Mouse (Mus musculus): ENCODE data around the gene Serpina1e. TPM values are rescaled to one million over a fixed set of nuclear protein-coding genes. Genes with fewer than 3 reads are reported as not detected.

The Serpina1e gene
- total and polyA plus RNA-seq, 3 experiments = not detected

GRCm38 (mm10) chr12:103999611-104000010, 40.8 kb upstream of the Serpina1e start:
- Histone ChIP-seq H3K27ac (ENCODE audit: control insufficient read depth, low read depth, low read length) (no peak overlapping the region), H3K9ac (ENCODE audit: control insufficient read depth, low read depth, low read length, poor library complexity, severe bottlenecking) (no peak overlapping the region), H3K27me3 (ENCODE audit: control insufficient read depth in 1 of 2, insufficient read depth in 2 of 2, low read length in 2 of 2) (no peaks in the 10 kb centered on the region), H3K4me3 (ENCODE audit: control insufficient read depth in 1 of 2, insufficient read depth in 1 of 2, low read depth in 2 of 2, low read length in 2 of 2) (no peak overlapping the region), H3K79me2 (ENCODE audit: control insufficient read depth, insufficient read depth, low read length, poor library complexity) (no peaks in the 10 kb centered on the region), H3K36me3 (ENCODE audit: control insufficient read depth in 1 of 2, insufficient read depth in 2 of 2, low read length in 2 of 2) (no peaks in the 10 kb centered on the region), H3K9me3 (replicated peaks; ENCODE audit: insufficient read depth, low read length) (no peaks in the 10 kb centered on the region), H3K4me1 (ENCODE audit: control insufficient read depth in 1 of 2, insufficient read depth in 2 of 2, low read length in 2 of 2) (no peaks in the 10 kb centered on the region)
- no peak for TF ChIP-seq ZC3H11A (IDR thresholded peaks at IDR 0.05; ENCODE audit: low read depth, low read length)
- TF ChIP-seq KAT2A (conservative IDR thresholded peaks at IDR 0.05; ENCODE audit: low read depth, low read length) = no peak
- no peak for TF ChIP-seq ETS1 (IDR thresholded peaks at IDR 0.05; ENCODE audit: low read depth, low read length)
- no peak for TF ChIP-seq GABPA (IDR thresholded peaks at IDR 0.05; ENCODE audit: low read depth, low read length)
- TF ChIP-seq ZNF384 (IDR thresholded peaks at IDR 0.05; ENCODE audit: low read depth, low read length) = no peak
- TF ChIP-seq ELF1 (IDR thresholded peaks at IDR 0.05; ENCODE audit: low read depth, low read length) = no peak
- no peak for TF ChIP-seq MEF2A (IDR thresholded peaks at IDR 0.05; ENCODE audit: extremely low read depth, insufficient replicate concordance, low read depth, low read length, poor library complexity, severe bottlenecking)
- no peak for TF ChIP-seq UBTF (IDR thresholded peaks at IDR 0.05; ENCODE audit: borderline replicate concordance, insufficient read depth, low read depth, low read length)
- no peak for TF ChIP-seq MYC (IDR thresholded peaks at IDR 0.05; ENCODE audit: low read depth, low read length)
- TF ChIP-seq MXI1 (IDR thresholded peaks at IDR 0.05; ENCODE audit: low read depth, low read length) = no peak
- TF ChIP-seq ZKSCAN1 (IDR thresholded peaks at IDR 0.05; ENCODE audit: low read depth, low read length) = no peak
- no peak for TF ChIP-seq POLR2AphosphoS5 (IDR thresholded peaks at IDR 0.05; ENCODE audit: borderline replicate concordance, low read depth, low read length)
- no peak for TF ChIP-seq TAL1 (IDR thresholded peaks at IDR 0.05; ENCODE audit: low read length)
- no peak for DNase-seq (ENCODE audit: low read depth, low spot score)

GRCm38 (mm10) chr12:103996513-103996912, 37.7 kb upstream of the Serpina1e start:
- no peaks in the 10 kb centered on the region for H3K4me1 ChIP-seq (ENCODE audit: control insufficient read depth in 1 of 2, insufficient read depth in 2 of 2, low read length in 2 of 2)
- TF ChIP-seq NRF1 (IDR thresholded peaks at IDR 0.05; ENCODE audit: insufficient read depth, low read depth, low read length, poor library complexity, severe bottlenecking) = no peak
- no peak for TF ChIP-seq POLR2AphosphoS5 (IDR thresholded peaks at IDR 0.05; ENCODE audit: borderline replicate concordance, low read depth, low read length)
- no peak for TF ChIP-seq POLR2A (IDR thresholded peaks at IDR 0.05; ENCODE audit: control insufficient read depth in 1 of 2, insufficient read depth in 1 of 2, low read depth in 1 of 2, low read length in 2 of 2, poor library complexity in 1 of 2)
- TF ChIP-seq ELF1 (IDR thresholded peaks at IDR 0.05; ENCODE audit: low read depth, low read length) = no peak
- no peak for TF ChIP-seq RCOR1 (IDR thresholded peaks at IDR 0.05; ENCODE audit: low read depth, low read length)
- TF ChIP-seq MXI1 (IDR thresholded peaks at IDR 0.05; ENCODE audit: low read depth, low read length) = no peak
- no peak for TF ChIP-seq ZKSCAN1 (IDR thresholded peaks at IDR 0.05; ENCODE audit: low read depth, low read length)
- no peak for TF ChIP-seq UBTF (IDR thresholded peaks at IDR 0.05; ENCODE audit: borderline replicate concordance, insufficient read depth, low read depth, low read length)
- TF ChIP-seq MAFK (IDR thresholded peaks at IDR 0.05; ENCODE audit: borderline replicate concordance, low read depth, low read length) = no peak
- no peak for TF ChIP-seq MYC (IDR thresholded peaks at IDR 0.05; ENCODE audit: low read depth, low read length)
- H3K27me3 ChIP-seq (ENCODE audit: control insufficient read depth in 1 of 2, insufficient read depth in 2 of 2, low read length in 2 of 2) = no peaks in the 10 kb centered on the region
- H3K9ac ChIP-seq (ENCODE audit: control insufficient read depth, low read depth, low read length, poor library complexity, severe bottlenecking) = no peak overlapping the region
- no peak overlapping the region for H3K4me3 ChIP-seq (ENCODE audit: control insufficient read depth in 1 of 2, insufficient read depth in 1 of 2, low read depth in 2 of 2, low read length in 2 of 2)
- H3K79me2 ChIP-seq (ENCODE audit: control insufficient read depth, insufficient read depth, low read length, poor library complexity) = no peaks in the 10 kb centered on the region
- H3K9me3 ChIP-seq (replicated peaks; ENCODE audit: insufficient read depth, low read length) = no peaks in the 10 kb centered on the region
- DNase-seq (ENCODE audit: low read depth, low spot score) = no peak
- no peak overlapping the region for H3K27ac ChIP-seq (ENCODE audit: control insufficient read depth, low read depth, low read length)
- H3K36me3 ChIP-seq (ENCODE audit: control insufficient read depth in 1 of 2, insufficient read depth in 2 of 2, low read length in 2 of 2) = no peaks in the 10 kb centered on the region

Measured in MEL (cell line).